ENCODE assay signal across 9 mouse cellular contexts in genomic region chr11:98771844-98772525, GRCm38 (mm10). TPM values are rescaled to one million over a fixed set of nuclear protein-coding genes. Genes with fewer than 3 reads are reported as not detected.
DNase-seq lines count a peak whose midpoint lies in the region; ATAC-seq and TF ChIP-seq lines count a peak whose summit lies in the region.
"Had no signal": no experiment of that assay in that cellular context is flagged by ENCODE, and none has a peak within 500 bp of the region (broad histone marks: within the 10 kb centered on the region; RNA-seq: fewer than 3 reads in every experiment).

No protein-coding gene starts in this region.

- DNase-seq in hindbrain, postnatal 0 days (ENCODE audit: low spot score), result no peak
- peak; percentile 40 for DNase-seq in urinary bladder, adult 2 months (ENCODE audit: low spot score)
- no peak for DNase-seq in urinary bladder, postnatal 36 days (ENCODE audit: low spot score in 2 of 2)
- no peak for DNase-seq in neural tube, embryonic 10.5 days (ENCODE audit: extremely low spot score, low spot score)
- no peak for DNase-seq in midbrain, embryonic 14.5 days
- DNase-seq in retina, embryonic 14.5 days (ENCODE audit: low spot score), result no peak
- DNase-seq: thymus, adult 18-20 months had no signal

- H3K4me1 ChIP-seq in hindbrain, postnatal 0 days (ENCODE audit: insufficient read depth, low read length), result peaks cover 37% of the 10 kb centered on the region
- peaks cover 53% of the 10 kb centered on the region for H3K4me1 ChIP-seq in hindbrain, embryonic 16.5 days (ENCODE audit: control insufficient read depth, insufficient read depth, low read depth, low read length)
- peaks cover 74% of the 10 kb centered on the region for H3K4me1 ChIP-seq in intestine, embryonic 15.5 days (replicated peaks)
- H3K4me1 ChIP-seq in midbrain, embryonic 14.5 days (ENCODE audit: control insufficient read depth, insufficient read depth, low read length), result peaks cover 45% of the 10 kb centered on the region

- no peak overlapping the region for H3K27ac ChIP-seq in hindbrain, postnatal 0 days
- no peak overlapping the region for H3K27ac ChIP-seq in hindbrain, embryonic 16.5 days (ENCODE audit: low read depth, low read length)
- peak overlapping the region; percentile 52; the same call in 1 of the 2 replicates for H3K27ac ChIP-seq in intestine, embryonic 15.5 days
- H3K27ac ChIP-seq in midbrain, embryonic 14.5 days (replicated peaks; ENCODE audit: low read depth, low read length), result no peak overlapping the region

- peaks cover 33% of the 10 kb centered on the region for H3K36me3 ChIP-seq in hindbrain, postnatal 0 days (ENCODE audit: insufficient read depth, low read length)
- H3K36me3 ChIP-seq in hindbrain, embryonic 16.5 days (ENCODE audit: control insufficient read depth, insufficient read depth, low read length), result peaks cover 29% of the 10 kb centered on the region
- H3K36me3 ChIP-seq in intestine, embryonic 15.5 days, result peaks cover 21% of the 10 kb centered on the region
- peaks cover 32% of the 10 kb centered on the region for H3K36me3 ChIP-seq in midbrain, embryonic 14.5 days (ENCODE audit: control insufficient read depth, insufficient read depth, low read length)

- TF ChIP-seq CTCF in hindbrain, postnatal 0 days (IDR thresholded peaks at IDR 0.05; ENCODE audit: low read depth), result no peak

- no peak overlapping the region for H3K9ac ChIP-seq in hindbrain, postnatal 0 days (replicated peaks; ENCODE audit: low read length)
- H3K9ac ChIP-seq in hindbrain, embryonic 16.5 days (ENCODE audit: low read depth, low read length), result no peak overlapping the region
- no peak overlapping the region for H3K9ac ChIP-seq in intestine, embryonic 15.5 days
- no peak overlapping the region for H3K9ac ChIP-seq in midbrain, embryonic 14.5 days (replicated peaks; ENCODE audit: low read length)

- WGBS in hindbrain, postnatal 0 days, result 91% methylated on average over 11 of the region's 11 CpGs
- 92% methylated on average over 11 of the region's 11 CpGs for WGBS in hindbrain, embryonic 16.5 days
- 86% methylated on average over 11 of the region's 11 CpGs for WGBS in intestine, embryonic 15.5 days
- WGBS in midbrain, embryonic 14.5 days, result 96% methylated on average over 11 of the region's 11 CpGs

- peak overlapping the region; percentile 76 for H3K4me2 ChIP-seq in hindbrain, postnatal 0 days (ENCODE audit: low read depth, low read length)
- H3K4me2 ChIP-seq in hindbrain, embryonic 16.5 days (ENCODE audit: low read length), result no peak overlapping the region
- no peak overlapping the region for H3K4me2 ChIP-seq in intestine, embryonic 15.5 days (replicated peaks)
- H3K4me2 ChIP-seq in midbrain, embryonic 14.5 days (ENCODE audit: low read length), result no peak overlapping the region

- no peak overlapping the region for H3K4me3 ChIP-seq in hindbrain, postnatal 0 days (ENCODE audit: low read length)
- no peak overlapping the region for H3K4me3 ChIP-seq in hindbrain, embryonic 16.5 days (ENCODE audit: low read length)
- no peak overlapping the region for H3K4me3 ChIP-seq in intestine, embryonic 15.5 days (replicated peaks)
- no peak overlapping the region for H3K4me3 ChIP-seq in midbrain, embryonic 14.5 days (replicated peaks; ENCODE audit: low read depth, low read length)

- no peaks in the 10 kb centered on the region for H3K27me3 ChIP-seq in hindbrain, postnatal 0 days (ENCODE audit: insufficient read depth, low read length)
- no peaks in the 10 kb centered on the region for H3K27me3 ChIP-seq in hindbrain, embryonic 16.5 days (replicated peaks; ENCODE audit: control insufficient read depth, insufficient read depth, low read length)
- H3K27me3 ChIP-seq in intestine, embryonic 15.5 days (replicated peaks), result no peaks in the 10 kb centered on the region
- no peaks in the 10 kb centered on the region for H3K27me3 ChIP-seq in midbrain, embryonic 14.5 days (ENCODE audit: control insufficient read depth, insufficient read depth, low read length)

- H3K9me3 ChIP-seq in hindbrain, postnatal 0 days (ENCODE audit: low read length), result no peaks in the 10 kb centered on the region
- no peaks in the 10 kb centered on the region for H3K9me3 ChIP-seq in hindbrain, embryonic 16.5 days (ENCODE audit: control insufficient read depth, low read length)
- no peaks in the 10 kb centered on the region for H3K9me3 ChIP-seq in intestine, embryonic 15.5 days
- no peaks in the 10 kb centered on the region for H3K9me3 ChIP-seq in midbrain, embryonic 14.5 days (ENCODE audit: control insufficient read depth, low read length)

- no peak for ATAC-seq in hindbrain, postnatal 0 days
- no peak for ATAC-seq in hindbrain, embryonic 16.5 days
- no peak for ATAC-seq in intestine, embryonic 15.5 days
- no peak for ATAC-seq in midbrain, embryonic 14.5 days (ENCODE audit: low FRiP score, low TSS enrichment)

RNA-seq across cellular contexts. Expression of gene Nr1d1, which starts 3.1 kb away (rescaled TPM):
- total RNA-seq in hindbrain, postnatal 0 days (2014; rRNA removed), result 7.5 and 8.6 TPM in 2 replicates
- 10.2 and 13.5 TPM in 2 replicates for polyA plus RNA-seq in hindbrain, postnatal 0 days (2015; fragmentation: Nextera tagmentation; extraction: Ambion mirVana)
- polyA plus RNA-seq in hindbrain, embryonic 16.5 days (2015; fragmentation: Nextera tagmentation; extraction: Ambion mirVana), result 4.9 and 5.6 TPM in 2 replicates
- 119 and 219 TPM in 2 replicates for polyA plus RNA-seq in urinary bladder, adult 2 months (2012; rRNA removed)
- polyA plus RNA-seq in intestine, embryonic 15.5 days (2015; fragmentation: Nextera tagmentation; extraction: Ambion mirVana), result 2.6 and 2.7 TPM in 2 replicates
- 3.0 TPM in 2 replicates for polyA plus RNA-seq in midbrain, embryonic 14.5 days (2014; fragmentation: Nextera tagmentation; extraction: Ambion mirVana)

RNA-seq across cellular contexts. Expression of gene Msl1, which starts 23.3 kb away (rescaled TPM):
- total RNA-seq in hindbrain, postnatal 0 days (2014; rRNA removed), result 77.7 and 94.3 TPM in 2 replicates
- polyA plus RNA-seq in hindbrain, postnatal 0 days (2015; fragmentation: Nextera tagmentation; extraction: Ambion mirVana), result 25.0 and 25.4 TPM in 2 replicates
- polyA plus RNA-seq in hindbrain, embryonic 16.5 days (2015; fragmentation: Nextera tagmentation; extraction: Ambion mirVana), result 28.2 and 28.6 TPM in 2 replicates
- 57.0 and 58.7 TPM in 2 replicates for polyA plus RNA-seq in urinary bladder, adult 2 months (2012; rRNA removed)
- 18.9 and 19.7 TPM in 2 replicates for polyA plus RNA-seq in intestine, embryonic 15.5 days (2015; fragmentation: Nextera tagmentation; extraction: Ambion mirVana)
- polyA plus RNA-seq in midbrain, embryonic 14.5 days (2014; fragmentation: Nextera tagmentation; extraction: Ambion mirVana), result 25.0 and 35.9 TPM in 2 replicates

RNA-seq across cellular contexts. Expression of gene Thra, which starts 31.5 kb away (rescaled TPM):
- 725 and 812 TPM in 2 replicates for total RNA-seq in hindbrain, postnatal 0 days (2014; rRNA removed)
- polyA plus RNA-seq in hindbrain, postnatal 0 days (2015; fragmentation: Nextera tagmentation; extraction: Ambion mirVana), result 160 TPM in 2 replicates
- 127 and 144 TPM in 2 replicates for polyA plus RNA-seq in hindbrain, embryonic 16.5 days (2015; fragmentation: Nextera tagmentation; extraction: Ambion mirVana)
- 62.2 and 88.1 TPM in 2 replicates for polyA plus RNA-seq in urinary bladder, adult 2 months (2012; rRNA removed)
- polyA plus RNA-seq in intestine, embryonic 15.5 days (2015; fragmentation: Nextera tagmentation; extraction: Ambion mirVana), result 42.7 and 45.5 TPM in 2 replicates
- polyA plus RNA-seq in midbrain, embryonic 14.5 days (2014; fragmentation: Nextera tagmentation; extraction: Ambion mirVana), result 175 and 194 TPM in 2 replicates

RNA-seq across cellular contexts. Expression of gene Casc3, which starts 32.7 kb away (rescaled TPM):
- 24.4 and 74.0 TPM in 2 replicates for total RNA-seq in hindbrain, postnatal 0 days (2014; rRNA removed)
- polyA plus RNA-seq in hindbrain, postnatal 0 days (2015; fragmentation: Nextera tagmentation; extraction: Ambion mirVana), result 35.4 and 35.7 TPM in 2 replicates
- 41.7 and 49.2 TPM in 2 replicates for polyA plus RNA-seq in hindbrain, embryonic 16.5 days (2015; fragmentation: Nextera tagmentation; extraction: Ambion mirVana)
- polyA plus RNA-seq in urinary bladder, adult 2 months (2012; rRNA removed), result 24.7 and 29.5 TPM in 2 replicates
- polyA plus RNA-seq in intestine, embryonic 15.5 days (2015; fragmentation: Nextera tagmentation; extraction: Ambion mirVana), result 28.2 and 29.8 TPM in 2 replicates
- polyA plus RNA-seq in midbrain, embryonic 14.5 days (2014; fragmentation: Nextera tagmentation; extraction: Ambion mirVana), result 46.6 and 57.3 TPM in 2 replicates

RNA-seq across cellular contexts. Expression of gene Med24, which starts 42.8 kb away (rescaled TPM):
- total RNA-seq in hindbrain, postnatal 0 days (2014; rRNA removed), result 63.2 and 88.6 TPM in 2 replicates
- polyA plus RNA-seq in hindbrain, postnatal 0 days (2015; fragmentation: Nextera tagmentation; extraction: Ambion mirVana), result 47.1 and 48.3 TPM in 2 replicates
- 62.5 and 71.1 TPM in 2 replicates for polyA plus RNA-seq in hindbrain, embryonic 16.5 days (2015; fragmentation: Nextera tagmentation; extraction: Ambion mirVana)
- polyA plus RNA-seq in urinary bladder, adult 2 months (2012; rRNA removed), result 29.6 and 32.8 TPM in 2 replicates
- 39.6 and 42.5 TPM in 2 replicates for polyA plus RNA-seq in intestine, embryonic 15.5 days (2015; fragmentation: Nextera tagmentation; extraction: Ambion mirVana)
- 65.7 and 81.1 TPM in 2 replicates for polyA plus RNA-seq in midbrain, embryonic 14.5 days (2014; fragmentation: Nextera tagmentation; extraction: Ambion mirVana)
